Mouse (Mus musculus) heart, adult 18-20 months (tissue): ENCODE results near the gene Lhfpl2. TPM values are rescaled to one million over a fixed set of nuclear protein-coding genes. Genes with fewer than 3 reads are reported as not detected.

Experiments used
- DNase-seq, 2 experiments: peaks; one replicate each; pipeline ENCODE4 v3.0.0; 2021 to 2022; ENCODE audit warnings: mixed read lengths in 1 of 2
- total RNA-seq, 2 experiments: library from RNA; stranded (reverse); gene quantifications; 2 replicates each; pipeline ENCODE4 v1.2.3; 2021

The Lhfpl2 gene
- total RNA-seq, 2 experiments from 2014 or later = 2.8 to 3.1 TPM

GRCm38 (mm10) chr13:94065276-94066050 lies 7.9 kb downstream of the Lhfpl2 start:
- no peak for DNase-seq

- DNase-seq = no peak
Observed at GRCm38 (mm10) chr13:94066626-94067275, 9.2 kb downstream of the Lhfpl2 start.

GRCm38 (mm10) chr13:94068308-94068707 lies 10.7 kb downstream of the Lhfpl2 start:
- DNase-seq = no peak

- no peak for DNase-seq
Observed at GRCm38 (mm10) chr13:94069421-94070307, 12.1 kb downstream of the Lhfpl2 start.

- DNase-seq = no peak
Observed at GRCm38 (mm10) chr13:94070308-94070619, 12.7 kb downstream of the Lhfpl2 start.

GRCm38 (mm10) chr13:94070927-94071326 lies 13.3 kb downstream of the Lhfpl2 start:
- DNase-seq = no peak

- DNase-seq = no peak
Observed at GRCm38 (mm10) chr13:94073046-94073715, 15.6 kb downstream of the Lhfpl2 start.

- DNase-seq = no peak
Observed at GRCm38 (mm10) chr13:94073716-94074115, 16.1 kb downstream of the Lhfpl2 start.

- DNase-seq = no peak
Observed at GRCm38 (mm10) chr13:94075181-94075580, 17.6 kb downstream of the Lhfpl2 start.

GRCm38 (mm10) chr13:94077136-94078018 lies 19.8 kb downstream of the Lhfpl2 start:
- no peak for DNase-seq

GRCm38 (mm10) chr13:94083196-94083595 lies 25.6 kb downstream of the Lhfpl2 start:
- DNase-seq = no peak

GRCm38 (mm10) chr13:94084220-94085126 lies 26.9 kb downstream of the Lhfpl2 start:
- DNase-seq = no peak

- no peak for DNase-seq
Observed at GRCm38 (mm10) chr13:94086090-94086808, 28.7 kb downstream of the Lhfpl2 start.

- no peak for DNase-seq
Observed at GRCm38 (mm10) chr13:94087061-94087460, 29.5 kb downstream of the Lhfpl2 start.

GRCm38 (mm10) chr13:94088788-94089187 lies 31.2 kb downstream of the Lhfpl2 start:
- no peak for DNase-seq

- no peak for DNase-seq
Observed at GRCm38 (mm10) chr13:94089286-94089685, 31.7 kb downstream of the Lhfpl2 start.

- DNase-seq = no peak
Observed at GRCm38 (mm10) chr13:94091366-94091765, 33.8 kb downstream of the Lhfpl2 start.

GRCm38 (mm10) chr13:94094176-94094575 lies 36.6 kb downstream of the Lhfpl2 start:
- no peak for DNase-seq

- DNase-seq = no peak
Observed at GRCm38 (mm10) chr13:94094625-94095024, 37.0 kb downstream of the Lhfpl2 start.
